Mouse (Mus musculus): ENCODE data around the gene Mettl25. TPM values are rescaled to one million over a fixed set of nuclear protein-coding genes. Genes with fewer than 3 reads are reported as not detected.

Gene Mettl25
- total RNA-seq (2014; fragmentation: Nextera tagmentation), result 10.2 and 12.1 TPM in 2 replicates
- 17.9 and 21.7 TPM in 2 replicates for total RNA-seq (2017)
- 3.8 and 5.0 TPM in 2 replicates for polyA plus RNA-seq (2012)

DNA sequence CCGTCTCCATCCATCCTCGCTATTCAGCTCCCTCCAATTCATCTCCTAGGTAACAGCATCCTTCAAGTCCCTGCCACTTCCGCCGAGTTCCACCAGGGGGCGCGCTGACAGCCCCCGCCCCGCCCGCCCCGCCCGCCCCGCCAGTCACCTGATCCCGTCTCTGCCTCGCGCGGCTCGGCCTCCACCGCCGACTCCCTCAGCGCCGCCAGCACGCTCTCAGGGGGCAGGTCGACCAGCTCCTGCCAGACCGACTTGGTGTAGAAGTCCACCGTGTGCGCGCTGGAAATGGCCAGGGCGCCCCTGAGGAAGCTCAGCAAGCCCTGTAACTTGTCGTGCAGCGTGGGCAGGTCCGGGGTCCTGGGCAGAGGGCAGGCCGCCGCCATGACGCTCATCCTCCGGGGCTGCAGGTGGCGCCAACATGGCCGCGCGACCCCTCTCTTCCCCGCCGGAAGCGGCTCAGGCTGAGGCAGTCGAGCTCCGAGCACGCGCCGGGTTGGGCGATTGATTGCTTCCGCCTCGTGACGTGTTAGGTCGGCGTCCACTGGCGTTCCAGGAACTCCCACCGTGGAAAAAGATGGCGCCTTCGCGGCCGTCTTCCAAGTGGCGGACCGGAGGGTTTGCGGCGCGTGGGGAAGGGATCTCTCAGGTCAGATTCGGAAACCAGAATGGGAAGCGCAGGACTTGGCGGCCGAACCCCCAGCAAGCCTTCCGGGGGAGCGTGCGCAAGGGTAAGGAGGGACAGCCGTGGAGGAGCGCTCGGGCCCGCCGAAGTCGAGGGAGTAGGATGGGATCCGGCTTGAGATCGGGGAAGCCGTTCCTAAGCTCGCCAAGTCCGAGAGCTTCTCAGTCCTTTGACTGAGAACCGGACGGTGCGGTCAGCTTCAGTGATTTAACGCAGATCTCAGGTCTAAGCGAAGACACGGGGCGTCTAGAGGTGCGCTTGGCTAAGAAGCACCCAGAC, at the start of gene Mettl25, which contains the start of gene Ccdc59:
Mettl25 (minus strand) TSS at position 453 of the 961 bp plus-strand sequence.
Ccdc59 (plus strand) TSS at position 140 of the 961 bp plus-strand sequence.
- H3K27me3 ChIP-seq (ENCODE audit: insufficient read depth, low read length), result no peaks in the 10 kb centered on the region
- peak; percentile 96 for ATAC-seq (ENCODE audit: extremely low read depth, insufficient number of reproducible peaks, low FRiP score, poor library complexity, severe bottlenecking)
- H3K4me1 ChIP-seq (ENCODE audit: insufficient read depth, low read depth, low read length), result peaks cover 25% of the 10 kb centered on the region
- H3K9me3 ChIP-seq (replicated peaks), result no peaks in the 10 kb centered on the region
- DNase-seq (ENCODE audit: low spot score), result peak; percentile 76
- peaks cover 56% of the 10 kb centered on the region for H3K36me3 ChIP-seq (replicated peaks)
- TF ChIP-seq TAL1 (conservative IDR thresholded peaks at IDR 0.05; ENCODE audit: low read depth, low read length), result no peak
- TF ChIP-seq CTCF (IDR thresholded peaks at IDR 0.05; ENCODE audit: low read depth, low read length), result peak; percentile 54
- TF ChIP-seq GATA1 (IDR thresholded peaks at IDR 0.05; ENCODE audit: borderline replicate concordance, low read length), result no peak
- no peak for TF ChIP-seq GATA2 (IDR thresholded peaks at IDR 0.05; ENCODE audit: borderline replicate concordance, low read depth, low read length)
- peak within 1 kb of the TSS; percentile 95 for H3K4me3 ChIP-seq (ENCODE audit: low read depth, low read length)

DNA sequence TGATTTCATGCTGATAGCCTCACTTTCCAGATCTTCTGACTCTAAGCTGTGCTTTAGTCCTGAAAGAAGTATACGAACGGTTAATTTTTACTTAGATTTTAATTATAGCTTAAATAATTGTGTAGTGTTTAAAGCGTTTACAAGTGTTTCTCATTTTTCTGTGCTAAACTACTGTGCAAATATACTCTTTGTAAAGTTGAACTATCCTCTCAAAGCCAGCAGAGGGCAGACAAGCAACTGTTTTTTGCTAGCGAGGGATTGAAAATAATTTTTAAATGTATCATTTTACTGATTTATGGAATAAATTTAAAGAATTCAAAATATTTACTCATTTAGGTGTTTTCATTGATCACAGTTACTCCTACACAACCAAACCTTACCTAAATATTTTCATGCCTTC, 26.1 kb upstream of the Mettl25 start:
- H3K4me3 ChIP-seq (ENCODE audit: low read depth, low read length), result no peak overlapping the region
- H3K4me1 ChIP-seq (ENCODE audit: insufficient read depth, low read depth, low read length), result no peaks in the 10 kb centered on the region
- no peak for DNase-seq (ENCODE audit: low spot score)
- no peak for ATAC-seq (ENCODE audit: extremely low read depth, insufficient number of reproducible peaks, low FRiP score, poor library complexity, severe bottlenecking)
- TF ChIP-seq GATA1 (IDR thresholded peaks at IDR 0.05; ENCODE audit: borderline replicate concordance, low read length) (no peak), POLR2AphosphoS5 (IDR thresholded peaks at IDR 0.05; ENCODE audit: insufficient replicate concordance, low read depth, low read length) (no peak), CTCF (IDR thresholded peaks at IDR 0.05; ENCODE audit: low read depth, low read length) (no peak), GATA2 (IDR thresholded peaks at IDR 0.05; ENCODE audit: borderline replicate concordance, low read depth, low read length) (no peak), TAL1 (conservative IDR thresholded peaks at IDR 0.05; ENCODE audit: low read depth, low read length) (no peak)
- H3K9me3 ChIP-seq (replicated peaks), result no peaks in the 10 kb centered on the region
- no peaks in the 10 kb centered on the region for H3K36me3 ChIP-seq (replicated peaks)
- no peaks in the 10 kb centered on the region for H3K27me3 ChIP-seq (ENCODE audit: insufficient read depth, low read length)

DNA sequence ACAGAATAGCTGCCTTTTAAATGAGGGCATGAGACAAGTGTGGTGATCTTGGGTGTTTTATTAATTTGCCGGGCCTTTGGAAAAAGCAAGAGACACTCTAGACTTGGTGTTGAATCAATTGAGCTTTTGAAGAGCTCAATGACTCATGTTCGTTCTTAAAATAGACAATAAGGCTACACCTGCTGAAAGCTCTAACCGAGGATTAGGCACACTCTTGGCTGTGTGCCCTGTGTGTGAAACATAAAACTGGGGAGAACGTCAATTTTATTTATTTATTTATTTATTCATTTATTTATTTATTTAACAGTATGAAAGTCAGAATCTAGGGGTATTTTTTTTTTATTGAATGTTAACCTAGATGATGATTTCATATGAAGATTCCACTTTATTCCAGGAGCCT, 10.0 kb upstream of the Mettl25 start:
- DNase-seq (ENCODE audit: low spot score) (no peak), ATAC-seq (ENCODE audit: extremely low read depth, insufficient number of reproducible peaks, low FRiP score, poor library complexity, severe bottlenecking) (no peak)
- no peaks in the 10 kb centered on the region for H3K27me3 ChIP-seq (ENCODE audit: insufficient read depth, low read length)
- H3K4me1 ChIP-seq (ENCODE audit: insufficient read depth, low read depth, low read length), result no peaks in the 10 kb centered on the region; the same call in 1 of the 2 replicates
- H3K36me3 ChIP-seq (replicated peaks), result peaks cover 53% of the 10 kb centered on the region
- H3K4me3 ChIP-seq (ENCODE audit: low read depth, low read length), result no peak overlapping the region
- H3K9me3 ChIP-seq (replicated peaks), result no peaks in the 10 kb centered on the region
- no peak for TF ChIP-seq GATA1 (IDR thresholded peaks at IDR 0.05; ENCODE audit: borderline replicate concordance, low read length)
- no peak for TF ChIP-seq CTCF (IDR thresholded peaks at IDR 0.05; ENCODE audit: low read depth, low read length)
- no peak for TF ChIP-seq POLR2AphosphoS5 (IDR thresholded peaks at IDR 0.05; ENCODE audit: insufficient replicate concordance, low read depth, low read length)
- no peak for TF ChIP-seq GATA2 (IDR thresholded peaks at IDR 0.05; ENCODE audit: borderline replicate concordance, low read depth, low read length)
- TF ChIP-seq TAL1 (conservative IDR thresholded peaks at IDR 0.05; ENCODE audit: low read depth, low read length), result no peak

DNA sequence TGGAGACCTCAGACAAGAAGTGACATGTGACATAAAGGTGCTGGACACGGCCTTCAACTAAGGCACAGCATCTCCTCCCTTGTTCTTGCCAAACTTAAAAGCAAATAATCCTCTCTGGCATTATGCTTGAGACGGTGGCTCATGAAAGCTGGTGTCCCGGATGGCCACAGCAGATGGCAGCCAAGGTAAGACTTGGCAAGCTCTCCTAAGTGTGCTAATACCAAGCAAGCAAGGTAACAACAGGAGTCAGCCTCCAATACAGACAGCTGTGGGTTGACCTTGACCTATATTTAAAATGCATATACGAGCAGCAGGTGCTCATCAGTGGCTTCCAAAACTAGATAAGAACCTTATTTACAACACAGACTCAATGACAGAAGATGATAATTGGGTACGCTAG, 9.1 kb upstream of the Mettl25 start:
- TF ChIP-seq POLR2AphosphoS5 (IDR thresholded peaks at IDR 0.05; ENCODE audit: insufficient replicate concordance, low read depth, low read length), result no peak
- no peak for TF ChIP-seq TAL1 (conservative IDR thresholded peaks at IDR 0.05; ENCODE audit: low read depth, low read length)
- TF ChIP-seq GATA1 (IDR thresholded peaks at IDR 0.05; ENCODE audit: borderline replicate concordance, low read length), result no peak
- no peak for ATAC-seq (ENCODE audit: extremely low read depth, insufficient number of reproducible peaks, low FRiP score, poor library complexity, severe bottlenecking)
- Histone ChIP-seq H3K36me3 (replicated peaks) (peaks cover 61% of the 10 kb centered on the region), H3K9me3 (replicated peaks) (no peaks in the 10 kb centered on the region), H3K4me3 (ENCODE audit: low read depth, low read length) (no peak overlapping the region), H3K27me3 (ENCODE audit: insufficient read depth, low read length) (no peaks in the 10 kb centered on the region), H3K4me1 (ENCODE audit: insufficient read depth, low read depth, low read length) (no peaks in the 10 kb centered on the region; the same call in 1 of the 2 replicates)
- DNase-seq (ENCODE audit: low spot score), result no peak

DNA sequence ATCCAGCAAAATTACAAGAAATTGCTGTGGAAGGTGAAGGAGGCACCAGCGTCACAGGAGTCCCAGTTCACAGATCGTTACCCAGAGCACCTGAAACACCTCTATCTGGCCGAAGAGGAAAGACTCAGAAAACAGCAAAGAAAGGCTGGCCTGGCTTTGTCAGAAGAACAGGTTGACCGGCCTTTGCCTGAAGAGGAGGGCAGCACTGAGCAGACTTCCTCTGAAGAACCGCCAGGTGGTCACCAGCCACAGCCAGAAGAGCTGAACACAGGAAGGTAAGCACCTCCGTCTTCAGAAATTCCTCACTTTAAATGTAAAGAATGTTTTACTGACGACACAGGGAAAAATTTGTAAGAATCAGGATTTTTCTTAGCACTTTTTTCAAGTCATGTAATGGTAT, 1.4 kb upstream of the Mettl25 start:
- peaks cover 66% of the 10 kb centered on the region for H3K36me3 ChIP-seq (replicated peaks)
- ATAC-seq (ENCODE audit: extremely low read depth, insufficient number of reproducible peaks, low FRiP score, poor library complexity, severe bottlenecking) (no peak), DNase-seq (ENCODE audit: low spot score) (no peak)
- H3K9me3 ChIP-seq (replicated peaks), result no peaks in the 10 kb centered on the region
- peaks cover 25% of the 10 kb centered on the region for H3K4me1 ChIP-seq (ENCODE audit: insufficient read depth, low read depth, low read length)
- no peaks in the 10 kb centered on the region for H3K27me3 ChIP-seq (ENCODE audit: insufficient read depth, low read length)
- peak overlapping the region; percentile 55; the same call in 1 of the 2 replicates for H3K4me3 ChIP-seq (ENCODE audit: low read depth, low read length)
- TF ChIP-seq TAL1 (conservative IDR thresholded peaks at IDR 0.05; ENCODE audit: low read depth, low read length) (no peak), GATA1 (IDR thresholded peaks at IDR 0.05; ENCODE audit: borderline replicate concordance, low read length) (no peak), GATA2 (IDR thresholded peaks at IDR 0.05; ENCODE audit: borderline replicate concordance, low read depth, low read length) (no peak), POLR2AphosphoS5 (IDR thresholded peaks at IDR 0.05; ENCODE audit: insufficient replicate concordance, low read depth, low read length) (no peak), CTCF (IDR thresholded peaks at IDR 0.05; ENCODE audit: low read depth, low read length) (no peak)

DNA sequence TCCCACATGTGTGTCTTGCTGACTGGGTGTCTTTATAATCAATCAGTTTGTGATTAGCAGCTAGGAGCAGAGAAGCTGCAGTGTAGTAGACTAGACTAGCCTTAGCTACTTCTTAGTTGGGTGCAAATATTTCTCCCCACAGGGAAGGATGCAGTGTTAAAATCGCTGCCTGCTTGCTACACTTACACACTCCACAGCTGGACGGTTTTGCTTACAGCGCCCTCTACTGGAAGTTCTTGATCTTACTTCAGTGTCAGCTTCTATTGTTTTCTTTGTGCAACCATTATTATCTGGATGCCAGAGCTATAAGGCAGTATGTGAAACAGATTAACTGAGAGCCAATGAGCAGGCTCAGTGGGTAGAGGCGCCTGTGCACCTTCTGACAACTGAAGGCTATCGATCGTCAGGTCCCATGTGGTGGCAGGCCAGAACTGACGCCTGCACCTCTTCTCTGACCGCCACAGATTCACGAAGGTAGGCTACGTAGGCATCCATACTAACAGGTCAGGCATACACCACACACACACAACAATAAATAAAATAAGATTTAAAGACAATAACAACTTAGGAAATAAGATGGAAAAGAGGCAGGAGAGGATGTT, 6.5 kb downstream of the Mettl25 start:
- DNase-seq (ENCODE audit: low spot score), result peak; percentile 9
- Histone ChIP-seq H3K27me3 (ENCODE audit: insufficient read depth, low read length) (no peaks in the 10 kb centered on the region), H3K4me1 (ENCODE audit: insufficient read depth, low read depth, low read length) (0 out of 2 replicates have a peak, but pooled peaks cover 5% of the 10 kb centered on the region), H3K9me3 (replicated peaks) (no peaks in the 10 kb centered on the region), H3K36me3 (replicated peaks) (peaks cover 53% of the 10 kb centered on the region), H3K4me3 (ENCODE audit: low read depth, low read length) (no peak overlapping the region)
- TF ChIP-seq POLR2AphosphoS5 (IDR thresholded peaks at IDR 0.05; ENCODE audit: insufficient replicate concordance, low read depth, low read length), result no peak
- peak; percentile 31; the same call in 1 of the 2 replicates for TF ChIP-seq CTCF (IDR thresholded peaks at IDR 0.05; ENCODE audit: low read depth, low read length)
- TF ChIP-seq GATA2 (IDR thresholded peaks at IDR 0.05; ENCODE audit: borderline replicate concordance, low read depth, low read length), result no peak
- no peak for TF ChIP-seq GATA1 (IDR thresholded peaks at IDR 0.05; ENCODE audit: borderline replicate concordance, low read length)
- no peak for TF ChIP-seq TAL1 (conservative IDR thresholded peaks at IDR 0.05; ENCODE audit: low read depth, low read length)
- ATAC-seq (ENCODE audit: extremely low read depth, insufficient number of reproducible peaks, low FRiP score, poor library complexity, severe bottlenecking), result peak; percentile 70
